Mouse (Mus musculus): ENCODE measurements at regions not wholly inside any gene's neighbourhood (a gene's known extent, or its start where the extent isn't known, plus 50 kb on each side); places are given as distances from the start of the nearest gene placed in this dataset.

- DNase-seq = peak; percentile 3 to 11
These were observed 146.0 kb upstream of the Mpped2 start for GRCm38 (mm10) chr2:106547117-106547516.

- DNase-seq = no peak
These were observed 139.4 kb upstream of the Mpped2 start for GRCm38 (mm10) chr2:106553666-106554065.

- DNase-seq = no peak
These were observed 131.4 kb upstream of the Mpped2 start for GRCm38 (mm10) chr2:106561571-106562090.

- DNase-seq = no peak
These were observed 122.8 kb upstream of the Mpped2 start for GRCm38 (mm10) chr2:106570226-106570625.

- DNase-seq = no peak
These were observed 121.7 kb upstream of the Mpped2 start for GRCm38 (mm10) chr2:106571346-106571745.

- no peak for DNase-seq
These were observed 121.2 kb upstream of the Mpped2 start for GRCm38 (mm10) chr2:106571913-106572312.

GRCm38 (mm10) chr2:106576746-106577323, 116.2 kb upstream of the Mpped2 start:
- no peak for DNase-seq

GRCm38 (mm10) chr2:106578062-106578461, 115.0 kb upstream of the Mpped2 start:
- DNase-seq = no peak

GRCm38 (mm10) chr2:106580663-106581062, 112.4 kb upstream of the Mpped2 start:
- DNase-seq = no peak

GRCm38 (mm10) chr2:106621251-106621650, 71.8 kb upstream of the Mpped2 start:
- DNase-seq = no peak

GRCm38 (mm10) chr2:106622326-106622725, 70.7 kb upstream of the Mpped2 start:
- DNase-seq = no peak

- no peak for DNase-seq
These were observed 69.4 kb upstream of the Mpped2 start for GRCm38 (mm10) chr2:106623680-106624079.

GRCm38 (mm10) chr2:106631986-106632385, 61.1 kb upstream of the Mpped2 start:
- no peak for DNase-seq

All from layer of hippocampus, postnatal 36 days (tissue).